Mouse (Mus musculus) CD4-positive, CD25-positive, alpha-beta regulatory T cell, adult 9 weeks (primary cell): ENCODE measurements around the gene Zfp72. TPM values are rescaled to one million over a fixed set of nuclear protein-coding genes. Genes with fewer than 3 reads are reported as not detected.

Experiments used
- polyA plus RNA-seq: library from polyadenylated mRNA; unstranded; fragments of 100-300 nt; shearing (Covaris generic); gene quantifications from one replicate; pipeline ENCODE4 v1.2.1, GENCODE M21; 2017

Zfp72 gene
- polyA plus RNA-seq: 2.9 TPM

GRCm38 (mm10) chr13:74390371-74390990 lies at the start of gene Zfp72:
TSS of gene Zfp72 (minus strand) at chr13:74390836.

GRCm38 (mm10) chr13:74399298-74399839 lies 8.7 kb upstream of the Zfp72 start, which contains the start of gene Ftl1-ps1:
TSS of gene Ftl1-ps1 (plus strand) at chr13:74399694.

GRCm38 (mm10) chr13:74363859-74364235 lies 26.8 kb downstream of the Zfp72 start, which contains the start of gene Lrrc14b:
TSS of gene Lrrc14b (minus strand) at chr13:74364005.

GRCm38 (mm10) chr13:74349566-74350434 lies 40.8 kb downstream of the Zfp72 start, which contains the start of the genes Sdha and Ccdc127:
TSS of gene Sdha (minus strand) at chr13:74350280.
TSS of gene Ccdc127 (plus strand) at chr13:74350309.

Other genes starting within 250 kb of the Zfp72 start
- 108 TPM for gene Exoc3, start 182.1 kb downstream of the Zfp72 start, polyA plus RNA-seq
- 0.24 TPM for gene Ahrr, start 98.5 kb downstream of the Zfp72 start, polyA plus RNA-seq
- gene Pdcd6, start 73.3 kb downstream of the Zfp72 start, polyA plus RNA-seq: 215 TPM
- gene Sdha, start 40.6 kb downstream of the Zfp72 start, polyA plus RNA-seq: 384 TPM
- 45.1 TPM for gene Ccdc127, start 40.5 kb downstream of the Zfp72 start, polyA plus RNA-seq
- not detected for gene Lrrc14b, start 26.8 kb downstream of the Zfp72 start, polyA plus RNA-seq
- 71.6 TPM for gene Ftl1-ps1, start 8.9 kb upstream of the Zfp72 start, polyA plus RNA-seq
- gene Zfp825, start 103.2 kb upstream of the Zfp72 start, polyA plus RNA-seq: 23.1 TPM
- gene Erap1, start 248.7 kb upstream of the Zfp72 start, polyA plus RNA-seq: 162 TPM